Mouse (Mus musculus) midbrain, embryonic 15.5 days (tissue): ENCODE measurements around the gene Trem1. TPM values are rescaled to one million over a fixed set of nuclear protein-coding genes. Genes with fewer than 3 reads are reported as not detected.

ENCODE experiments used
- ATAC-seq: fragments of 200-750 bp; cut with Nextera tagmentation; replicated peaks from 2 replicates; pipeline ENCODE4 v1.8.0; 2017; ENCODE audit warnings: moderate TSS enrichment
- H3K27ac ChIP-seq: fragments of 300-500 bp; sonication (generic); 2 replicates; pipeline ENCODE4 v1.5.1; 2015; ENCODE audit warnings: mild to moderate bottlenecking, inconsistent platforms
- H3K27me3 ChIP-seq: fragments of 300-500 bp; sonication (generic); replicated peaks from 2 replicates; pipeline ENCODE4 v1.6.1; 2015; ENCODE audit warnings: inconsistent platforms
- H3K36me3 ChIP-seq: fragments of 300-500 bp; sonication (generic); replicated peaks from 2 replicates; pipeline ENCODE4 v1.6.1; 2015; ENCODE audit warnings: inconsistent platforms
- H3K4me1 ChIP-seq: fragments of 300-500 bp; sonication (generic); 2 replicates; pipeline ENCODE4 v1.6.1; 2015; ENCODE audit warnings: inconsistent platforms
- H3K4me2 ChIP-seq: fragments of 300-500 bp; sonication (generic); 2 replicates; pipeline ENCODE4 v1.6.1; 2015; ENCODE audit warnings: inconsistent platforms, mild to moderate bottlenecking, moderate library complexity
- H3K4me3 ChIP-seq: fragments of 300-500 bp; sonication (generic); 2 replicates; pipeline ENCODE4 v1.5.1; 2015; ENCODE audit warnings: mild to moderate bottlenecking, inconsistent platforms
- H3K9ac ChIP-seq: fragments of 300-500 bp; sonication (generic); 2 replicates; pipeline ENCODE4 v1.6.1; 2015; ENCODE audit warnings: mild to moderate bottlenecking, inconsistent platforms
- H3K9me3 ChIP-seq: fragments of 300-500 bp; sonication (generic); 2 replicates; pipeline ENCODE4 v1.6.1; 2016; ENCODE audit warnings: inconsistent platforms
- WGBS: fragments of 180-500 bp; shearing (Covaris S2); methylation state at CpG from one replicate; pipeline ENCODE4 v1.1.7; 2015; ENCODE audit warnings: mixed read lengths; 5-methylcytosine and 5-hydroxymethylcytosine counted together
- polyA plus RNA-seq: library from polyadenylated mRNA; unstranded; fragments of >200 nt; fragmentation: Nextera tagmentation; extraction: Ambion mirVana; gene quantifications from 2 replicates; pipeline ENCODE4 v1.2.1, GENCODE M21; 2015

Trem1 gene
- not detected in 2 replicates for polyA plus RNA-seq

GRCm38 (mm10) chr17:48232518-48232917 lies at the start of gene Trem1:
Trem1 (plus strand) TSS chr17:48232768.
- H3K4me3 ChIP-seq: no peak within 1 kb of the TSS
- no peak within 1 kb of the TSS for H3K27ac ChIP-seq
- ATAC-seq: no peak
- no peaks in the 10 kb centered on the region for H3K27me3 ChIP-seq
- no peaks in the 10 kb centered on the region for H3K9me3 ChIP-seq
- H3K4me2 ChIP-seq: no peak within 1 kb of the TSS
- H3K4me1 ChIP-seq: no peaks in the 10 kb centered on the region
- H3K9ac ChIP-seq: no peak within 1 kb of the TSS
- WGBS: 83% methylated on average over 6 of the region's 6 CpGs
- H3K36me3 ChIP-seq: no peaks in the 10 kb centered on the region

GRCm38 (mm10) chr17:48185252-48185651 lies 47.3 kb upstream of the Trem1 start:
- H3K27ac ChIP-seq: no peak overlapping the region
- no peak overlapping the region for H3K4me2 ChIP-seq
- 79% methylated on average over 5 of the region's 5 CpGs for WGBS
- no peaks in the 10 kb centered on the region for H3K9me3 ChIP-seq
- H3K9ac ChIP-seq: no peak overlapping the region
- no peak for ATAC-seq
- no peaks in the 10 kb centered on the region for H3K36me3 ChIP-seq
- H3K4me1 ChIP-seq: no peaks in the 10 kb centered on the region
- no peak overlapping the region for H3K4me3 ChIP-seq
- no peaks in the 10 kb centered on the region for H3K27me3 ChIP-seq

GRCm38 (mm10) chr17:48192366-48192765 lies 40.2 kb upstream of the Trem1 start:
- H3K9ac ChIP-seq: no peak overlapping the region
- no peak overlapping the region for H3K27ac ChIP-seq
- H3K4me2 ChIP-seq: no peak overlapping the region
- H3K27me3 ChIP-seq: no peaks in the 10 kb centered on the region
- no peak for ATAC-seq
- H3K36me3 ChIP-seq: no peaks in the 10 kb centered on the region
- no peak overlapping the region for H3K4me3 ChIP-seq
- no peaks in the 10 kb centered on the region for H3K4me1 ChIP-seq
- H3K9me3 ChIP-seq: no peaks in the 10 kb centered on the region
- WGBS: 90% methylated on average over 2 of the region's 2 CpGs

GRCm38 (mm10) chr17:48203086-48203485 lies 29.5 kb upstream of the Trem1 start:
- Histone ChIP-seq H3K9me3 (no peaks in the 10 kb centered on the region), H3K27me3 (no peaks in the 10 kb centered on the region), H3K36me3 (no peaks in the 10 kb centered on the region), H3K4me3 (no peak overlapping the region), H3K9ac (no peak overlapping the region), H3K4me2 (no peak overlapping the region), H3K4me1 (no peaks in the 10 kb centered on the region), H3K27ac (no peak overlapping the region)
- WGBS: 95% methylated on average over 12 of the region's 12 CpGs
- ATAC-seq: no peak

- WGBS: 96% methylated on average over 12 of the region's 12 CpGs
Observed at GRCm38 (mm10) chr17:48212596-48212995, 20.0 kb upstream of the Trem1 start.

GRCm38 (mm10) chr17:48213511-48213910 lies 19.1 kb upstream of the Trem1 start:
- ATAC-seq: no peak
- H3K4me3 ChIP-seq: no peak overlapping the region
- no peak overlapping the region for H3K27ac ChIP-seq
- H3K9me3 ChIP-seq: no peaks in the 10 kb centered on the region
- 73% methylated on average over 5 of the region's 5 CpGs for WGBS
- no peaks in the 10 kb centered on the region for H3K4me1 ChIP-seq
- no peaks in the 10 kb centered on the region for H3K36me3 ChIP-seq
- H3K27me3 ChIP-seq: no peaks in the 10 kb centered on the region
- no peak overlapping the region for H3K4me2 ChIP-seq
- no peak overlapping the region for H3K9ac ChIP-seq

More at GRCm38 (mm10) chr17:48212596-48212995, 20.0 kb upstream of the Trem1 start:
- no peak overlapping the region for H3K9ac ChIP-seq
- H3K4me1 ChIP-seq: no peaks in the 10 kb centered on the region
- H3K36me3 ChIP-seq: no peaks in the 10 kb centered on the region
- H3K9me3 ChIP-seq: no peaks in the 10 kb centered on the region
- no peak overlapping the region for H3K4me2 ChIP-seq
- no peak for ATAC-seq
- no peak overlapping the region for H3K4me3 ChIP-seq
- H3K27me3 ChIP-seq: no peaks in the 10 kb centered on the region
- no peak overlapping the region for H3K27ac ChIP-seq

GRCm38 (mm10) chr17:48215429-48215828 lies 17.1 kb upstream of the Trem1 start:
- Histone ChIP-seq H3K4me1 (no peaks in the 10 kb centered on the region), H3K4me2 (no peak overlapping the region), H3K27me3 (no peaks in the 10 kb centered on the region), H3K9me3 (no peaks in the 10 kb centered on the region), H3K9ac (no peak overlapping the region), H3K36me3 (no peaks in the 10 kb centered on the region), H3K27ac (no peak overlapping the region), H3K4me3 (no peak overlapping the region)
- WGBS: 95% methylated on average over 1 of the region's 1 CpGs
- no peak for ATAC-seq

GRCm38 (mm10) chr17:48230680-48231079 lies 1.9 kb upstream of the Trem1 start:
- Histone ChIP-seq H3K4me3 (no peak overlapping the region), H3K4me1 (no peaks in the 10 kb centered on the region), H3K4me2 (no peak overlapping the region), H3K9me3 (no peaks in the 10 kb centered on the region), H3K36me3 (no peaks in the 10 kb centered on the region), H3K9ac (no peak overlapping the region), H3K27me3 (no peaks in the 10 kb centered on the region), H3K27ac (no peak overlapping the region)
- WGBS: 87% methylated on average over 7 of the region's 7 CpGs
- ATAC-seq: no peak

- Histone ChIP-seq H3K27me3 (no peaks in the 10 kb centered on the region), H3K9ac (no peak overlapping the region), H3K27ac (no peak overlapping the region), H3K9me3 (no peaks in the 10 kb centered on the region), H3K4me3 (no peak overlapping the region), H3K4me2 (no peak overlapping the region), H3K4me1 (no peaks in the 10 kb centered on the region), H3K36me3 (no peaks in the 10 kb centered on the region)
- ATAC-seq: no peak
- WGBS: 83% methylated on average over 4 of the region's 4 CpGs
Observed at GRCm38 (mm10) chr17:48233789-48234188, 1.2 kb downstream of the Trem1 start.

- Histone ChIP-seq H3K4me3 (no peak overlapping the region), H3K27me3 (no peaks in the 10 kb centered on the region), H3K36me3 (no peaks in the 10 kb centered on the region), H3K27ac (no peak overlapping the region), H3K4me1 (no peaks in the 10 kb centered on the region), H3K9me3 (no peaks in the 10 kb centered on the region), H3K4me2 (no peak overlapping the region), H3K9ac (no peak overlapping the region)
- 78% methylated on average over 5 of the region's 5 CpGs for WGBS
- no peak for ATAC-seq
Observed at GRCm38 (mm10) chr17:48234550-48234949, 2.0 kb downstream of the Trem1 start.

GRCm38 (mm10) chr17:48235773-48236370 lies 3.3 kb downstream of the Trem1 start:
- H3K4me2 ChIP-seq: no peak overlapping the region
- no peaks in the 10 kb centered on the region for H3K4me1 ChIP-seq
- H3K4me3 ChIP-seq: no peak overlapping the region
- no peaks in the 10 kb centered on the region for H3K9me3 ChIP-seq
- no peaks in the 10 kb centered on the region for H3K36me3 ChIP-seq
- ATAC-seq: no peak
- WGBS: 58% methylated on average over 4 of the region's 4 CpGs
- no peak overlapping the region for H3K27ac ChIP-seq
- H3K27me3 ChIP-seq: no peaks in the 10 kb centered on the region
- H3K9ac ChIP-seq: no peak overlapping the region

- Histone ChIP-seq H3K4me1 (no peaks in the 10 kb centered on the region), H3K36me3 (no peaks in the 10 kb centered on the region), H3K27ac (no peak overlapping the region), H3K9me3 (no peaks in the 10 kb centered on the region), H3K4me2 (no peak overlapping the region), H3K9ac (no peak overlapping the region), H3K27me3 (no peaks in the 10 kb centered on the region), H3K4me3 (no peak overlapping the region)
- WGBS: 89% methylated on average over 8 of the region's 8 CpGs
- ATAC-seq: no peak
Observed at GRCm38 (mm10) chr17:48237621-48238020, 5.1 kb downstream of the Trem1 start.

- H3K4me1 ChIP-seq: no peaks in the 10 kb centered on the region
- ATAC-seq: no peak
- 84% methylated on average over 11 of the region's 11 CpGs for WGBS
Observed at GRCm38 (mm10) chr17:48247221-48247928, 14.8 kb downstream of the Trem1 start, which contains the start of gene Trem3. Trem3 (plus strand) TSS chr17:48247777.

More at GRCm38 (mm10) chr17:48247221-48247928, 14.8 kb downstream of the Trem1 start, which contains the start of gene Trem3:
- no peak within 1 kb of the TSS for H3K9ac ChIP-seq
- no peak within 1 kb of the TSS for H3K4me2 ChIP-seq
- no peaks in the 10 kb centered on the region for H3K9me3 ChIP-seq
- H3K27ac ChIP-seq: no peak within 1 kb of the TSS
- H3K27me3 ChIP-seq: no peaks in the 10 kb centered on the region
- no peak within 1 kb of the TSS for H3K4me3 ChIP-seq
- no peaks in the 10 kb centered on the region for H3K36me3 ChIP-seq
